Mouse (Mus musculus) thymus, adult 18-20 months (tissue): ENCODE results near the gene Ehbp1l1.
"Not testable (repeated sequence)": the region's sequence is repeated elsewhere in the genome, so short reads cannot be mapped to it uniquely, and the experiment has no call there.

Experiments
- DNase-seq, 2 experiments: peaks; one replicate each; pipeline ENCODE4 v3.0.0; 2022; ENCODE audit warnings: mixed read lengths in 2 of 2

Gene Ehbp1l1

DNA sequence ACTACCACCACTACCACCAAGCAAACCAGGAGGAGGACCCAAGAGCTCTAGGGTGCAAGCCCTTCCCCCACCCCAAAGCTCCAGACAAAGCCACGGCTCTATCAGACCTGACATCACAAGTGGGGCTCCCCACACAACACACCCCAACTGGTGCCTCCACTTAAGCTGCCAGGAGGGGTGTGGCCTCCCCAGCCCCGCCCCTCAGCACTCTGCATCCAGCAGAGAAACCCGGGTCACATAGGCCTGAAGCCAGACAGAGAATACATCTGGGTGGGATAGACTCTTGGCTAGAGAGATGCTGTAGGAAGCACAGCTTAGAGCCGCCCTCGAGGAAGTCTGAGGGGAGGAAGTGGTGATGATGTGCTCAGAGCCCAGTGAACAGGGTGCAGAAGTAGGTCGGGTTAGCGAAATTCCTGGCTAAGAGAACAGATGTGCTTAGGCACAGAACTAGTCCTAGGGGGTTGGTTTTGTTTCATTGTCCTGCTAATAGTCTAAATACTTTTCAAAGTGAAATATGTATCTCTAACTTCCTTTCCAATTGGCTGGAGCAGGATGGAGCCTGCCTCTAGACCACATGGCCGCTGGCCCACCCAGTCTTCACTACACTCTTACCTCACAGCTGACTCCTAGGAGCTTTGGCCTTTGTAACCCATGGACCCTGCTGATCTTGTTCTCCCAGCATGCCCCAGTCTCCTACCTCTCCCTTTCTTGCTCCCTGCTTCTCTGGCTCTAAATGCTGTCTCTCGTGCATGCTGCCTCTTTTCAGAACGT is 21.1 kb downstream of the Ehbp1l1 start:
- DNase-seq: no peak

DNA sequence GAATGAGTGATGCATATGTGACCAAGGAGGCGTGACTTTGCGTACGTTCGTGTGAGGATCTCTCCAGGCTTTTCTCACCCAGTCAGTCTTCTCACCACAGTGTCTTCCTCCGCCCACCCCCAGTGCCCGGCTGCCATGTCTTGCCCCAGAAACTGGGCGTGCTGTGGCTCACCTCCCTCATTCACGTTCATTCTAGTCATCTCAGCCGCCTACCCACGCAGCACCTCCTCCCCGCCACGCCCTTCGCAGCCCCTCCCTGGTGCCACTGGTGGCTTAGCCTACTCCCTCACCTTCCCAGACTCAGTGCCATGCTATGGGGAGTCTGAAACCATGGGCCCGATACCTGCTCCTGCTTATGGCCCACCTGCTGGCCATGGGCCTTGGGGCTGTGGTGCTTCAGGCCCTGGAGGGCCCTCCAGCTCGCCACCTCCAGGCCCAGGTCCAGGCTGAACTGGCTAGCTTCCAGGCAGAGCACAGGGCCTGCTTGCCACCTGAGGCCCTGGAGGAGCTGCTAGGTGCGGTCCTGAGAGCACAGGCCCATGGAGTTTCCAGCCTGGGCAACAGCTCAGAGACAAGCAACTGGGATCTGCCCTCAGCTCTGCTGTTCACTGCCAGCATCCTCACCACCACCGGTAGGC is 21.8 kb downstream of the Ehbp1l1 start, which contains the start of gene Kcnk7:
Kcnk7 (plus strand) TSS at position 205 of the 638 bp plus-strand sequence.
- DNase-seq: no peak

DNA sequence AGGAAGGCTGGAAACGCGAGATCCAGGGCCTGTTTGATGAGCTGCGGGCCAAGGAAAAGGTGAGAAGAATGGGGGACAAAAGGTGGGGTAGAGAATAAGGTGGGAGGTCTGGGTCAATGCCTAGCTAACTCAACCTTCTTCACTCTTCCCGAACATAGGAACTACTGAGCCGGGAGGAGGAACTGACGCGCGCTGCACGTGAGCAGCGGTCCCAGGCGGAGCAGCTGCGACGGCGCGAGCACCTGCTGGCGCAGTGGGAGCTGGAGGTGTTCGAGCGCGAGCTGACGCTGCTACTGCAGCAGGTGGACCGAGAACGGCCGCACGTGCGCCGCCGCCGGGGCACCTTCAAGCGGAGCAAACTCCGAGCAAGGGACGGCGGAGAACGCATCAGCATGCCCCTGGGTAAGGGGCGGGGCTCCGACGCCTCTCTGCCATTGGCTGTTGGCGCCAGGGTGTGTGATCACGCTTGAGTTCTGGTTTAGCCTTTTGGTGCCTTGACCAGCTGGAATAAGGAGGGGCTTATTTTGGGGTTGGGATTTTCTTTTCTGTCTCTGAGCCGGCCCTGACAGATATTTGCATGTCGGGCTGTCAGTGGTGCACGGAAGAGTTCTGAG is 30.2 kb downstream of the Ehbp1l1 start:
- no peak for DNase-seq

DNA sequence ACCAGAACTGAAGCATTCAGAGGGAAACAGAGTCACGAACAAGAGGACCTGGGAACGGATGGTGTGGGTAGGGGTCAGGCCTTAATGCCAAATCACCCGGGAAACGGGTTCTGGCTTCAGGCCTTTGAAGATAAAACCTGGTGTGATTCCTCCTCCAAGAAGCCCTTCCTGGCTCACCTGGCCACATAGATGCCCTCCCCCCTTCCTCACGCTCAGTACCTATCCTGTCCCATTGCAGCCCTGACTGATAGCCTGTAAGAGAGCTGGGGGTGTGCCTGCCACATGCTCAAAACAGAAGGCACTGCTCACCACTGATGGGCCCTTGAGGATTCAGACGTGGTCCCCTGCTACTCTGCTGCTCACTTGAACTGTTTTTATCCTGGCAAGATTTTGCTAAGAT is 32.3 kb downstream of the Ehbp1l1 start:
- DNase-seq: no peak

DNA sequence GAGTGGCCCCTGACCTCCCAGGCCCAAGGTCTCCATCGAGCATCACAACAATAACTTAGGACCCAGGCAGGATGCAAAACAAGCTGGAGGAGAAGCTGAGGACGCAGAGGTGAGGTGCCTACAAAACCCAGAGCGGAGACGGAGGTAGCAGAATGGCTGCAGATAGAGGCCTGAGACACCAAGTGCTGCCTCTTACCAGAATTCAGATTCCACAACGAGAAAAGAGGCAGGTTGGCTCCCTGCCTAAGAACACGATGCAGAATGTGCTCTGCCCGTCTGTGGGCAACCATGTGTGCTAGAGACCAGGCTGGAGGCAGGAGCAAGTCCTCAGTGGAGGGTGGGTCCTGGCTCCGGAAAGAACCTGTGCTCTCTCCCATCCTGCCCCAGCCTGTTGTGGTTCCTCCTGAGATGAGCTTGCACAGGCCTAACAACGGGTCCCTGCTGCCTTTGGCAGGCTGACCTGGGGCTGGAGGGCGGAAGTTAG is 33.2 kb downstream of the Ehbp1l1 start:
- DNase-seq: no peak

DNA sequence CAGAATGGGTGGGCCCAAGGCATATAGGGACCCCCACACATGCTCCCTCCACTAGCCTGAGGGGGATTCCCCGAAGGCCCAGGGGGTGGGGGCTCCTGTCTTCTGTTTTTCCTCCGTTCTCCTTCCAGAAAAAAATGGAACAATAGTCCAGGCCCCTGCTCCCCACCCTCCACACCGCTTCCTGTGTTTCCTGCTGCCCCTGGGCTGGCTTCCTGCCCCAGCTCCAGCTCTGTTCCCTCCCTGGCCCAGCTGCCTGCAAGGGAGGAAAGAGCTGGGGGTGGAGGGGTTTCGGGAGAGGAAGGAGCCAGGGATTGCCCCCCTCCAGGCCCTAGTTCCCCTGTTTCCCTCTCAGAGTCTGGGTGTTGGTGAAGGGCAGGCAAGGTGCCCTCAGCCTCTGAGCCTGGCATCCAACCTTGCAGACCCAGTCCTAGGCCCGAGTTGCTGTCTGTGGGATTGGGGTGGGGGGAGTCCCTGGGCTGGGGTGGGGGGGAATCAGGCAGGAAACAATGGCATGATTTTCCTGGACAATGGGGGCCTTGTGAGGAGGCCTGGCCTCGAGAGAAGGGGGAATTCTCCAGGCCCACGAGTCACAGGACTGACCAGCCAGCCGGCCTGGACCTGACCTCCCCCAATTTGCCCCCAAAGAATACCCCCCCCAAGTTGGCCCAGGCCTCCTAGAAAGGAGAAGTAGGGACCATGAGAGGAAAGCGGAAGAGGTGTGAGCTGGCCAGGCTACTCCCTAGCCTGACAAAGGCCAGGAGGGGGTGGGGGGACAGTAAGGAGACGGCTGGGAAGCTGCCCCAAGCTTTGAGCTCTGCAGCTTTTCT is 33.8 kb downstream of the Ehbp1l1 start:
- no peak for DNase-seq

DNA sequence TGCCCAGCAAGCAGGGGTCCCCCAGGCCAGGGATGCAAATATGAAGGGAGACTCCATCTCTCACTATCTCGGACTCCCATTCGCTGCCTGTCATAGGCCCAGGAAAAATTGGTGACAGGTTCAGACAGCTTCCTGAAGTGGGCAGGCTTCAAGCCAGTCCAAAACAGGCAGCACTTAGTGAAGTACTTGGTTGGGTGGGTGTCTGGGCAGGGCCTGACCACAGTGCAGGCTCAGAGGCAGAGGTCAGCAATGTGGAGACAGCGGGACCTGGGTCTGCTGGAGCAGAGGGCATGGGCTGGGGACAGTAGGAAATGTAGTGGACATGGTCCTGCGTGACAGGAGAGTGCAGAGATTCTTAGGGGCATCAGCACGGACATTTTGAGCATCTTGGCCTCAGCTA is 34.5 kb downstream of the Ehbp1l1 start:
- DNase-seq: no peak

DNA sequence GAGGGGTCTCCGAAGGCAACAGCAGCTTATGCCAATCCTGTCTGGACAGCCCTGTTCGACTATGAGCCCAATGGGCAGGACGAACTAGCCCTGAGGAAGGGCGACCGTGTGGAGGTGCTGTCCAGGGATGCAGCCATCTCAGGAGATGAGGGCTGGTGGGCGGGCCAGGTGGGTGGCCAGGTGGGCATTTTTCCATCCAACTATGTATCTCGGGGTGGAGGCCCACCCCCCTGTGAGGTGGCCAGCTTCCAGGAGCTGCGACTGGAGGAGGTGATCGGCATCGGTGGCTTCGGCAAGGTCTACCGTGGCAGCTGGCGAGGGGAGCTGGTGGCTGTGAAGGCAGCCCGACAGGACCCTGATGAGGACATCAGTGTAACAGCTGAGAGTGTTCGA is 35.8 kb downstream of the Ehbp1l1 start:
- DNase-seq: peak in 1 of 2 experiments; percentile 46

DNA sequence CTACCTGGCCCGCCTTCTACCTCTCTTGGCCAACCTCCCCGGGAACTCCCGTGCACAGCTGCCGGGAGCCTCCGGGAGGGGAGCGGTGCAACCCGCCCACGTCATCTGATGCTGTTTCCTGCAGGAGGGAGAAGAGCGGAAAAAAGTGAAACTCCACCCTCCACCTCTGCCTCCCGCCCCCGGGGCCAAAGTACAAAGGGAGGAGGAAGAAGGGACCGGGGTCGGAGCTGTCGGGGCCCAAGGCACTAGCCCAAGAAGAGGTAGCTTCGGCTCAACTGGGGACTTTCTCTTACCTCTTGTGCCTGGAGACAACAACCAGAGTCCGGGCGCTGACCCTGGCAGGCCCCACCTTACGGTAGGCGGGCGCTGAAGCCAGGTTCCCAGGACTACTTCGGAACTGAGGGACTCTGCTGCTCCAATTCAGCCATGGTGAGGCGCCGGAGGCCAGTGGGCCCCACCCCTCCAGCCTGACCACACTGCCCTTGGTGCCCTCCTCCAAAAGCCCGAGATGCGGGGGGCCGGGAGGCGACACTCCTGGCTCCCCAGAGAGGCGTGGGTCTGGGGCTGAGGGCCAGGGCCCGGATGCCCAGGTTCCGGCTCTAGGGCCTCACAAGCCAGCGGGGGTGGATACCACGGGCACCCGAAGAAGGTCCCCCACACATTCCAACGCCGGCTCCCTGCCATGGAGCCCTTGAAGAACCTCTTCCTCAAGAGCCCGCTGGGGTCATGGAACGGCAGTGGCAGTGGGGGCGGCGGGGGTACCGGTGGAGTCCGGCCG is 36.4 kb downstream of the Ehbp1l1 start:
- DNase-seq: peak; percentile 92 to 94

DNA sequence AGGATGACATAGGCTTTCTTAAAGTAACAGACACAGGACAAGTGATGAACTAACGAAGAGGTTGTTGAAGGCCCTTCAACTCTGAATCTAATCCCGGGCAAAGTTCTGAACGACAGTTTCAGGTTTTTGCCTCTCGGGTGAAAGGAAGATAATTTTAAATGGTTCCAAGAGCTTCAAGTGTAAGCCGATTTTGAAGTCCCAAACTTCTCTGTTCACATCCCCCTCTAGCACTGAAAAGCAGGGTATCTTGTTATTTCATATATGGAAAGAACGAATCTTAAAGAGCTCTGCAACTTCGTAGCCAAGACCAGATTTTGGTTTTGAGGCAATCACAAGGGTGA is 37.1 kb downstream of the Ehbp1l1 start:
- no peak for DNase-seq

DNA sequence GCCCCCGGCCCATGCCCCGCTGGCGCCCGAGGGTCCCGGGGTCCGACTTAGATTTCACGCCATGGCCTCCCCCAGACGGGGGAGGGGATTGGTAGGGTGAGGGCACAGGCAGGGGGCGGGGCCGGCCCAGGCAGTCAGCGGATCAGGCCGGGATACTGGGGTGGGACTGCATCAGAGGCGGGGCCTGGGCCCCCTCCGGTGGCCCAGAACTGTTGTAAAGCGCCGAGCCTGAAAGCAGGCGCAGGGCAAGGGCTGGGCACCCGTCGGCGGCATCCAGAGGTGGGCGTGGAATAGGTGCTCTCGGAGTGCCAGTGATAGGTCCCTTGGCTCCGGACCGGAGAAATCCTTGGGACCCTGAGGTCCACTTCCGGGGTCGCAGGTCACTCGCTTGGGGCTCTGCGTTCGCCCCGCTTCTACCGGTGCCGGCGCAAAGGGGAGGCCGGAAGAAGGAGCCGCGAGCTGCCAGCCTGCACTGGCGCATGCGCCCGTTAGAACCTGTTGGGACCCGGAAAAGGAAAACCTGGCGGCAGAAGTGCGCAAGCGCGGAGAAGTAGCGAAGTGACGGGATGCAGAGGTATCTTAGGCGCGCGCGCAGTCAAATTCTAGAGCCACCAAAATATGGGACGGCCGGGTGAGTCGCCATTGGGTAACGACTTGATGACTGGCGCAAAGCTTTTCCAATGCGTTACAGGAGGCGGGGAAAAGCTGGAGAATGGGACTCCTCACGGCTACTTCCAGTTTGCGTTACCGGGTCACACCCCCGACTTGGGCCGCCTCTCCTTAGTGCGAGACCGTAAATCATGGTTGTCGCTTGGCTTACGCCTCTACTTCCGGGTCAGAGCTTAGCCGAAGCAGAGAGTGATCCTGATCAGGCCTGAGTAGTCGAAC is 37.7 kb downstream of the Ehbp1l1 start, which contains the start of the genes Map3k11 and Pcnx3:
Map3k11 (plus strand) TSS at position 543 of the 888 bp plus-strand sequence.
Pcnx3 (minus strand) TSS at position 709 of the 888 bp plus-strand sequence.
- peak; percentile 97 to 98 for DNase-seq

DNA sequence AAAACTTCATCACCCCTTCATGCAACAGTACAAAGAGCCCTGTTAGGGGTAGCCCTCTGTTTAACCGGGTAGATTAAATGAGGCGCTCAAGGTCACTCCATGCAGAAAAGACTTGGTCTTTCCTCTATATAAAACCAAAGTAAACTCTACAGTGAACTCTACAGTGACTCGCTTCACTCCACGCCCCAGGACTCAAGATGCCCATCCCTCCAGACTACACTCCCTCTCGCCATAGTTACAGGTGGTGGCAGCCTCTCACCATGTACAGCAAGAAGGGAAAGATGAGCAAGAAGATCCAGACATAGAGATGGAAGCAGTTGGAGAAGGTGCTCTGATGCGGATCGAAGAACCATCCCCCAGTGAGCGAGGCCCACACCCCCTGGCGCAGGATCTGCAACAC is 38.4 kb downstream of the Ehbp1l1 start:
- DNase-seq: no peak

DNA sequence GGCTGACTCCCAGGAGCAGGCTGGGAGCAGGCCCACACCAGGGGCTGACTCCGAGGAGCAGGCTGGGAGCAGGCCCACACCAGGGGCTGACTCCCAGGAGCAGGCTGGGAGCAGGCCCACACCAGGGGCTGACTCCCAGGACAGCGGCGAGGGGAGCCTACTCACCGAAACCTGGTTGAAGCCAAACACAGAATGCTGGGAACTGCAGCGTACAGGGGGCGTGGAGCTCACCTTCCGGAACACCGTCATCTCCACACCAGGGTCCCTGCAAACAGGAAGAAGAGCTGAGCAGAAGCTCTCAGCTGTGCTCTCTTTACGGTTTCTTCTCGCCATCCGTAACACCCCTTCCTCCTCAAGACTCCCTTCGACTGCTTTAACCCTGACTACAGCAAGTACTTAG is 39.2 kb downstream of the Ehbp1l1 start:
- DNase-seq: not testable (repeated sequence)

DNA sequence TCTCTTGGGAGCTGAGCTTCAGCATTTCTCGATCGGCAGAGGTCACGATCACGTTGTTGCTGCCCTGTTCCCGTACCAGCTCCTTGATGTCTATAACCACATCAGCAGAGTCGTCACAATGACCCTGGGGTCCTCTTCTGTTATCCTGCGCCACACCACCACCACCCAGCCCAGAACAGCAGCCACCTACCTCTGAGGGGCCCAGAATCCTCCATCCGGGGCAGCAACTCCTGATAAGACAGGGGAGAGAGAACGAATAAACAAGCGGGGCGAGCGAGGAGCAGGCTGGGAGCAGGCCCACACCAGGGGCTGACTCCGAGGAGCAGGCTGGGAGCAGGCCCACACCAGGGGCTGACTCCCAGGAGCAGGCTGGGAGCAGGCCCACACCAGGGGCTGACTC is 39.7 kb downstream of the Ehbp1l1 start:
- no peak for DNase-seq

DNA sequence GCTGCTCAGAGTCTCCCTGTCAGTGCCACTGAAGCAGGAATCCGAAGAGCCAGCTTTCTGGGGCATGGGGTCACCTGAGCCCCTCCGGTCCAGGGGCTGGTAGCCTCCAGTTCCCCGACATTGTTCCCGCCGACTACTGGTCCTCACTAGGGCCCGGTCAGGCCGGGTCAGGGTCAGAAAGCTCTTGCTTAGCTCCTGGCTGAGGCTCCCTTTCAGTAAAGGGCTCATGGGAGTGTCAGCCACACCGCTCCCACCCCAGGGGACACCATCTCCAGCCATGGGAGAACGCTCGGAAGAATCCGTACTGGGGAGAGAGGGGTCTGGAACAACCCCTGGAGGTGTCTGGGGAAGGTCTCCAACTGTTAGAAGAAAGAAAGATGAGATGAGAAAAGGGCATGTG is 40.3 kb downstream of the Ehbp1l1 start:
- no peak for DNase-seq

DNA sequence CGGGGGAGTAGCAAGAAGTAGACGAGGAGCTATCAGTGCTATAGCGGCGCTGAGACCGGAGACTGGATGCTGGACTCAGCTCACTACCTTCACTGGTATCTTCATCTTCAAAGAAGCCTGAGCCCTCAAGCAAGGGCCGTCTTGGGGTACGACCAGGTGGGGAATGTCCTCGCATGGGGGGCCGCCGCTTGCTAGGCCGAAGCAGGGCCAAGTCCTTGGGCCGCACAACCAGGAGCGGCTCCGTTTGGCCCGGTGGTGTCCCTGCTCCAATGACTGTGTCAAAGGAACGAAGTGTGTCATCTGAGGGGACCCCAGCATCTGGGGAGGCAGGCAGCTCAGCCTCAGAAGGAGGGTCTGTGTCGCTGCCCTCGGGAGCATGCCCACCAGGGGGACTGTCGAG is 40.7 kb downstream of the Ehbp1l1 start:
- DNase-seq: no peak

DNA sequence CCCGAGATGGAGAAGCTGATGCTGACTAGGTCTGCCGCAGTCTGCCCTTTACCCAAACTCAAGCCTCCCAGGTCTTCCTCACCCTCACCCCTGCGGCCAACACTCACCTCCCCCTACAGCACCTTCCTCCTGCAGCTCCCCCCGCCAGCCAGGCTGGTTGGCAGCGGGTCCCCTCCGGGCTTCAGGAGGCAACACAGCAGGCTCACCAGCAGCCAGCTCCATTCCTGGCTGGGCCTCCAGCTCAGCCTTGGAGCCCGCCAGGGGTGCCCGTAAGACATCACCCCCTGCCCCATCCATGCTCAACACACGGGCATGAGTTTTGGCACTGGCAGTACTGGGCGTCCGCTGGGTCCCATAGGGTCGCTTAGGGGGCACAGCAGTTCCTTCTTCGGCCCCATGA is 41.1 kb downstream of the Ehbp1l1 start:
- DNase-seq: no peak

DNA sequence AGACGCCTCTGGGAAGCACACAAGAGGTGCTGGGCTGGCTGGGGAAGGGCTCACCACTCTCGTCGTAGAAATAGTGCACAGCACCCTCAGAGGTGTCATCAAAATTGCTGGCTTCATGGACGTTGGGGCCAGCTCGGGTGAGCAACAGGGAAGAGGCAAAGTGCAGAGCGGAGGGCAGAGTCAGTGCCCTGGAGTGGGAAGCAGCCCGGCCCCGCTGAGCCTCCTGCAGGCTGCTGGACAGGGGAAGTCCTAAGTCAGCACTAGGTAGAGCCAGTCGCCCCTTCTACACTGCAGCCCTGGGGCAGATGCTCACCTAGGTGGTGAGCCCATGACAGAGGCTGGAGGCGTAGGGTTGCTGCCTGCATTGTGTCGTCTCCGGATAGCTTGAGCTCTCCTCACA is 41.9 kb downstream of the Ehbp1l1 start:
- no peak for DNase-seq

DNA sequence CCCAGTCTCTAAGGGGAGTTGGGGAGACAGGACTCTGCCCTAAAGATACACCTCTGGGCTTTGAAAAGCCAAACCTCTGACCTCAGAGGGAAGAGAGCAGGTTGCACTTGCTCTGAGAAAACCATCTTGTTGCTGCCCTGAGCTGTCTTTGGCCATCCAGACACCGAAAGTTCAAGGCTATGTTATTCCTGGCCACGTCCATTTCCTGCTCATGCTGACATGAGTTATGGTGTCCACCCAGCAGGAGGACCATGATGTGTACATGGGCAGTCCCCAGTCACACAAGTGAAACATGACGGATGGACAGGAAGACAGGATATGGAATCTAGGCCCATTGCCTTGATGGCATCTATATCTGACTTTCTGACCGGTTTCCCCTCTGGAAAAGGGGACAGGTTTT is 45.7 kb downstream of the Ehbp1l1 start:
- no peak for DNase-seq

DNA sequence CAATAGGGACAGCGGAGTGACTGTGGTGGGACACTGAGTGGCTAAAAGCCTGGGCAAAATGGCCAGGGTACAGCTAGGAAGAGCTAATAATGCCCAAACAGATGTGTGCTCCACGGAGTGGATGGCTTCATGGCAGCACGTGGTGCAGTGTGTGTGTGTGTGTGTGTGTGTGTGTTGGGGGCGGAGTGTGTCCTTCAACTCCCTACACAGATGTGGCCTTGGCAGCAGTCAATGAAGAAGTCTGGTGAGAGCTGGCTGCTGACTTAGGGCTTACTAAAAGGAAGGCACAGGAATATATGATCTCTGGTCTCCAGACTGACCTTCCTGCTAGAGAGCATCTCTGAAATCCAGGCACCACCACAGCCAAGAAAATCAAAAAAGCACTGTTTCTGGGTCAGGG is 57.7 kb downstream of the Ehbp1l1 start:
- DNase-seq: no peak

DNA sequence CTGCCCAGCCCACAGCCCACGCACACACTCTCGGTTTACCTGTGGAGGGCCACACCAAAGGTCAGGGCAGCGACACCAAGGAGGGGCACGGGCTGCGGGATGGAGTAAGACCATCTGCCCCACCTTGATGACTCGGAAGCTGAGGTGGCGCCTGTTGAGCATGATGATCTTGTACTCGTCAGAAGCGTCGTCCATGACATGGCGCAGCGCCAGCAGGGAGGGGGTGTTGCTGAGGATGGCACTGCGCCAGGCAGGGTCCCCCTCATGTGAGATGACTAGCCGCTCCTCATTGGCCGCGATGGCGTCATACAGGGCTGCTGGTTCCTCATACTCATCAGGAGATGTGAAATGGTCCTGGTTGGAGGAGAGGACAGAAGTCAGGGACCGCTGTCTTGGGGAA is 59.7 kb downstream of the Ehbp1l1 start:
- no peak for DNase-seq
